Mouse (Mus musculus) layer of hippocampus, postnatal 14 days (tissue): ENCODE results near the gene Skint2. TPM values are rescaled to one million over a fixed set of nuclear protein-coding genes. Genes with fewer than 3 reads are reported as not detected.

Source experiments
- DNase-seq, 2 experiments: peaks; one replicate each; pipeline ENCODE4 v3.0.0; 2021 to 2022; ENCODE audit warnings: low spot score in 2 of 2, mixed read lengths in 1 of 2
- long read RNA-seq, 2 experiments: library from polyadenylated mRNA; stranded (forward); transcript quantifications; one replicate each; pipeline ENCODE4 v2.0.0; 2021
- total RNA-seq, 2 experiments: library from RNA; stranded (reverse); gene quantifications; 2 replicates each; pipeline ENCODE4 v1.2.3; 2021

Skint2 gene
- total RNA-seq: not detected
- long read RNA-seq, experiment 1: 0 reads
- long read RNA-seq, experiment 2: 0 reads

- DNase-seq: no peak
Observed at GRCm38 (mm10) chr4:112556894-112557293, at the start of gene Skint2. TSS of gene Skint2 (plus strand) at chr4:112557194.

Other genes starting within 250 kb of the Skint2 start
- gene Skint9, start 123.2 kb upstream of the Skint2 start, total RNA-seq: not detected
- gene Skint10, start 217.7 kb downstream of the Skint2 start, total RNA-seq: not detected